Mouse (Mus musculus): ENCODE measurements at regions not wholly inside any gene's neighbourhood (a gene's known extent, or its start where the extent isn't known, plus 50 kb on each side); places are given as distances from the start of the nearest gene placed in this dataset.

DNA sequence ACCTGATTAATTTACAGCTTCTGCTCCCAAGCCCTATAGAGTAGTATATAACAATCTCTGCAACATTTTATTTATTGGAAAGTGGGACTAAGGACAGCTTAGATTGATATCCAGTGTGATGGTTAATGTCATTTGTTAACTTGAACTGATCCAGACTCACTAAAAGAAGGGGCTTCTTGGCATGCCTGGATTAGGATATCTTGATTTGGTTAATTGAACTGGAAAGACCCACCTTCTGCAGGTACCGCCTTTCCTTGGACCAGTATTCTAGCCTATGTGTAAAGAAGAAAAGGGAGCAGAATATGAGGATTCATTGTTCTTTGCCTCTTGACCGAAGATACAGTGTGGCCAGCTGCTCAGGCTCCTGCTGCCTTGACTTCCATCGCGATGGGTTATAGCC lies 288.5 kb downstream of the Pla2g4a start:
- TF ChIP-seq CTCF (IDR thresholded peaks at IDR 0.05; ENCODE audit: borderline replicate concordance, insufficient read depth, low read depth, low read length) (no peak), POLR2A (IDR thresholded peaks at IDR 0.05; ENCODE audit: borderline replicate concordance, insufficient read depth, low read length) (no peak)

Data from cerebellum, adult 2 months (tissue).